Mouse (Mus musculus) kidney, adult 2 months (tissue): ENCODE data around the gene Rnf24.

ENCODE experiments used
- CTCF ChIP-seq: fragments of 200-500 bp; conservative IDR thresholded peaks from 2 replicates; pipeline ENCODE4 v1.5.1; 2011; ENCODE audit warnings: low read depth, mild to moderate bottlenecking, control low read depth, low read length, moderate library complexity, mixed read lengths; ENCODE audit not compliant: insufficient read depth, insufficient read length
- POLR2A ChIP-seq: fragments of 200-500 bp; IDR thresholded peaks from one replicate; pipeline ENCODE4 v1.6.1; 2011; ENCODE audit warnings: low read depth, low read length, control low read depth

DNA sequence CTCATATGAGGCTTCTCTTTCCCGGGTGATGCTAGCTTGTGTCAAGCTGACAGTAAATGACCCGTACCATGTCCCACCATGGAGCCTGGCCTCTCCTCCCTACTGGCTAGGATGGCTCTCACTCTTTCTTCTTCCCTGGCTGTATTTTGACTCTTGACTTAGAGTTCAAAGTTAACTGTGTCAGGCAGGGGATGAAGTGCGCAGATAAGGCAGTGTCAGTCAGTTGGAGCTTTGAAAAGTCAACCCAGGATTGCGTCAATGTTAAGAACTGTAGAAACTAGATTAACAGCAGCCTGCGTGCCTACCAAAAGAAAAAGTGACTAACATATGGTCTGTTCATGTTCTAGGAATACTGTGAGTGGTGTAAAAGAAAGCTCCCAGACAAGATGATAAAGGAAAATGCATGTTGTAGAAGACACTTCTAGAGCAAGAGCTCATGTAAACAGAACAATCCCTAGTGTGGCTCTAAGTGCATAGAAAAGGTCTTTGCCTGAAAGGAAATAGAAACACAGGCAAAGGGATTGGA, 44.7 kb upstream of the Rnf24 start:
- no peak for TF ChIP-seq CTCF
- no peak for TF ChIP-seq POLR2A
